Mouse (Mus musculus) CH12.LX (cell line): ENCODE data around the gene Sbds. TPM values are rescaled to one million over a fixed set of nuclear protein-coding genes. Genes with fewer than 3 reads are reported as not detected.

Experiments used
- DNase-seq: peaks from one replicate; pipeline ENCODE4 v3.0.0-alpha.2; 2013; ENCODE audit errors: extremely low read depth
- H3K27ac ChIP-seq: 2 replicates; pipeline ENCODE4 v1.5.1; 2012; ENCODE audit warnings: low read depth, mild to moderate bottlenecking, control low read depth, moderate library complexity; ENCODE audit not compliant: insufficient read depth
- H3K27me3 ChIP-seq: replicated peaks from 2 replicates; pipeline ENCODE3; 2012; ENCODE audit warnings: inconsistent platforms
- H3K36me3 ChIP-seq, 2 experiments: replicated peaks in 1 of 2; 2 replicates each; pipeline versions ENCODE3 to v1.6.1; 2012; ENCODE audit warnings: inconsistent platforms in 1 of 2, low read length in 1 of 2, mild to moderate bottlenecking in 1 of 2, mixed read lengths in 1 of 2, moderate library complexity in 1 of 2; ENCODE audit not compliant: control insufficient read depth in 1 of 2, insufficient read depth in 1 of 2
- H3K4me1 ChIP-seq, 2 experiments: 2 replicates each; pipeline ENCODE4 v1.6.1; 2012; ENCODE audit warnings: inconsistent platforms in 1 of 2, moderate library complexity in 1 of 2; ENCODE audit not compliant: insufficient read depth in 2 of 2, control insufficient read depth in 1 of 2
- H3K4me2 ChIP-seq: 2 replicates; pipeline ENCODE4 v1.6.1; 2012; ENCODE audit warnings: low read depth, mild to moderate bottlenecking, control low read depth; ENCODE audit not compliant: poor library complexity, insufficient read depth, severe bottlenecking
- H3K4me3 ChIP-seq, 3 experiments: fragments of 150-350 bp in 1 of 3; sonication (generic) in 1 of 3; replicated peaks in 1 of 3; 2 replicates each; pipeline versions ENCODE3 to v1.5.1; 2011 to 2012; ENCODE audit warnings: low read depth in 2 of 3, low read length in 2 of 3, mild to moderate bottlenecking in 2 of 3, moderate library complexity in 2 of 3, control low read depth in 1 of 3, improper control_type of control experiment in 1 of 3, inconsistent platforms in 1 of 3, mixed read lengths in 1 of 3; ENCODE audit not compliant: poor library complexity in 1 of 3
- H3K79me2 ChIP-seq: replicated peaks from 2 replicates; pipeline ENCODE4 v1.6.1; 2012; ENCODE audit warnings: mild to moderate bottlenecking, moderate library complexity; ENCODE audit not compliant: control insufficient read depth, poor library complexity, insufficient read depth, severe bottlenecking; ENCODE audit errors: extremely low read depth
- H3K9ac ChIP-seq: 2 replicates; pipeline ENCODE4 v1.6.1; 2012; ENCODE audit warnings: low read depth, mild to moderate bottlenecking, control low read depth, moderate library complexity; ENCODE audit not compliant: insufficient read depth
- H3K9me3 ChIP-seq: replicated peaks from 2 replicates; pipeline ENCODE3; 2012; ENCODE audit warnings: low read length, inconsistent platforms, mixed read lengths
- CHD2 ChIP-seq: IDR thresholded peaks from 2 replicates; pipeline ENCODE4 v1.6.1; 2011; ENCODE audit warnings: low read length, improper control_type of control experiment
- E2F4 ChIP-seq: IDR thresholded peaks from 2 replicates; pipeline ENCODE4 v1.6.1; 2011; ENCODE audit warnings: low read depth, low read length, improper control_type of control experiment; ENCODE audit not compliant: insufficient replicate concordance
- ETS1 ChIP-seq: conservative IDR thresholded peaks from 2 replicates; pipeline ENCODE4 v1.6.1; 2012; ENCODE audit warnings: low read depth, mild to moderate bottlenecking, inconsistent platforms, low read length, improper control_type of control experiment, moderate library complexity
- GABPA ChIP-seq: IDR thresholded peaks from 2 replicates; pipeline ENCODE4 v1.6.1; 2012; ENCODE audit warnings: low read depth, low read length, improper control_type of control experiment, inconsistent platforms; ENCODE audit not compliant: insufficient replicate concordance
- IRF4 ChIP-seq: IDR thresholded peaks from 2 replicates; pipeline ENCODE4 v1.6.1; 2014; ENCODE audit warnings: low read depth, mild to moderate bottlenecking, inconsistent platforms, low read length, improper control_type of control experiment
- JUN ChIP-seq: IDR thresholded peaks from 2 replicates; pipeline ENCODE4 v1.6.1; 2011; ENCODE audit warnings: low read depth, mild to moderate bottlenecking, low read length, improper control_type of control experiment, moderate library complexity; ENCODE audit not compliant: insufficient read depth
- JUND ChIP-seq: conservative IDR thresholded peaks from 2 replicates; pipeline ENCODE4 v1.6.1; 2011; ENCODE audit warnings: low read depth, low read length, improper control_type of control experiment
- MAFK ChIP-seq: IDR thresholded peaks from 2 replicates; pipeline ENCODE4 v1.6.1; 2011; ENCODE audit warnings: low read length, improper control_type of control experiment; ENCODE audit not compliant: insufficient replicate concordance
- MAX ChIP-seq: IDR thresholded peaks from 2 replicates; pipeline ENCODE4 v1.6.1; 2011; ENCODE audit warnings: low read length, improper control_type of control experiment
- MAZ ChIP-seq: IDR thresholded peaks from 2 replicates; pipeline ENCODE4 v1.6.1; 2012; ENCODE audit warnings: low read depth, mild to moderate bottlenecking, inconsistent platforms, low read length, improper control_type of control experiment, moderate library complexity
- MEF2A ChIP-seq: IDR thresholded peaks from 2 replicates; pipeline ENCODE4 v1.6.1; 2014; ENCODE audit warnings: low read depth, mild to moderate bottlenecking, inconsistent platforms, low read length, improper control_type of control experiment, borderline replicate concordance
- MXI1 ChIP-seq: IDR thresholded peaks from 2 replicates; pipeline ENCODE4 v1.6.1; 2011; ENCODE audit warnings: mild to moderate bottlenecking, low read depth, low read length, improper control_type of control experiment
- MYC ChIP-seq: IDR thresholded peaks from 2 replicates; pipeline ENCODE4 v1.6.1; 2011; ENCODE audit warnings: low read depth, mild to moderate bottlenecking, improper control_type of control experiment, low read length
- NRF1 ChIP-seq: IDR thresholded peaks from 2 replicates; pipeline ENCODE4 v1.6.1; 2014; ENCODE audit warnings: low read depth, mild to moderate bottlenecking, inconsistent platforms, low read length, improper control_type of control experiment, moderate library complexity
- PAX5 ChIP-seq: IDR thresholded peaks from 2 replicates; pipeline ENCODE4 v1.6.1; 2012; ENCODE audit warnings: low read length, inconsistent platforms, mixed read lengths
- POLR2A ChIP-seq: IDR thresholded peaks from 2 replicates; pipeline ENCODE4 v1.6.1; 2011; ENCODE audit warnings: low read depth, mild to moderate bottlenecking, improper control_type of control experiment, low read length
- RAD21 ChIP-seq: IDR thresholded peaks from 2 replicates; pipeline ENCODE4 v1.6.1; 2011; ENCODE audit warnings: low read depth, mild to moderate bottlenecking, low read length, improper control_type of control experiment, moderate library complexity
- RCOR1 ChIP-seq: conservative IDR thresholded peaks from 2 replicates; pipeline ENCODE4 v1.6.1; 2012; ENCODE audit warnings: low read depth, mild to moderate bottlenecking, inconsistent platforms, low read length, improper control_type of control experiment
- SIN3A ChIP-seq: IDR thresholded peaks from 2 replicates; pipeline ENCODE4 v1.6.1; 2012; ENCODE audit warnings: low read length, improper control_type of control experiment, inconsistent platforms
- SMC3 ChIP-seq: IDR thresholded peaks from 2 replicates; pipeline ENCODE4 v1.6.1; 2011; ENCODE audit warnings: low read depth, low read length, improper control_type of control experiment
- TBP ChIP-seq: conservative IDR thresholded peaks from 2 replicates; pipeline ENCODE4 v1.6.1; 2011; ENCODE audit warnings: low read depth, low read length, improper control_type of control experiment
- TCF12 ChIP-seq: IDR thresholded peaks from 2 replicates; pipeline ENCODE4 v1.6.1; 2014; ENCODE audit warnings: low read depth, mild to moderate bottlenecking, inconsistent platforms, low read length, improper control_type of control experiment
- UBTF ChIP-seq: IDR thresholded peaks from 2 replicates; pipeline ENCODE4 v1.6.1; 2012; ENCODE audit warnings: low read depth, mild to moderate bottlenecking, inconsistent platforms, low read length, improper control_type of control experiment, moderate library complexity
- ZC3H11A ChIP-seq: IDR thresholded peaks from 2 replicates; pipeline ENCODE4 v1.6.1; 2012; ENCODE audit warnings: low read depth, mild to moderate bottlenecking, inconsistent platforms, low read length, improper control_type of control experiment
- ZKSCAN1 ChIP-seq: IDR thresholded peaks from 2 replicates; pipeline ENCODE4 v1.6.1; 2012; ENCODE audit warnings: low read depth, inconsistent platforms, low read length, improper control_type of control experiment, borderline replicate concordance
- ZMIZ1 ChIP-seq: IDR thresholded peaks from 2 replicates; pipeline ENCODE4 v1.6.1; 2012; ENCODE audit warnings: low read depth, mild to moderate bottlenecking, inconsistent platforms, low read length, improper control_type of control experiment
- ZNF384 ChIP-seq: IDR thresholded peaks from 2 replicates; pipeline ENCODE4 v1.6.1; 2012; ENCODE audit warnings: low read depth, low read length, improper control_type of control experiment, inconsistent platforms
- dilution Hi-C: fragments of 300-500 bp; cut with MboI; formaldehyde crosslinking; loops from 2 replicates; pipeline ENCODE4 v1.14.3; 2020; ENCODE audit warnings: low sequenced_read_pairs; ENCODE audit not compliant: extremely low pct_unique_long_range_greater_than_20kb, extremely low pct_ligation_motif_present
- in situ Hi-C: fragments of 300-500 bp; cut with MboI; formaldehyde crosslinking; loops from 3 replicates; pipeline ENCODE4 v1.14.3; 2019; ENCODE audit warnings: low sequenced_read_pairs, low pct_ligation_motif_present, low pct_unique_long_range_greater_than_20kb, mixed read lengths
- polyA plus RNA-seq: library from polyadenylated mRNA; unstranded; fragments of >175 nt; gene quantifications from 2 replicates; pipeline ENCODE4 v1.2.1, GENCODE M21; 2012; ENCODE audit warnings: low read depth; ENCODE audit not compliant: insufficient read length
- total RNA-seq, 2 experiments: library from RNA; depleted of rRNA; stranded (reverse); fragments of 300-350 nt in 1 of 2; fragments of >200 nt in 1 of 2; gene quantifications; 2 replicates each; pipeline ENCODE4 v1.2.3; 2012 to 2014

Gene Sbds
- total and polyA plus RNA-seq, 3 experiments: 37.0 to 81.2 (median 43.9) TPM

- in situ Hi-C loops: no loop called here
- Histone ChIP-seq H3K27ac (no peak overlapping the region), H3K27me3 (no peaks in the 10 kb centered on the region), H3K9ac (no peak overlapping the region), H3K9me3 (no peaks in the 10 kb centered on the region), H3K36me3 (peaks cover 48 to 83% of the 10 kb centered on the region in 2 experiments), H3K4me3 (no peak overlapping the region), H3K4me2 (no peak overlapping the region), H3K79me2 (peaks cover 93% of the 10 kb centered on the region), H3K4me1 (peaks cover 6 to 30% of the 10 kb centered on the region in 2 experiments)
- no peak for DNase-seq
- dilution Hi-C loops: no loop called here
- TF ChIP-seq JUN (no peak), ETS1 (no peak), PAX5 (no peak), IRF4 (no peak), SIN3A (no peak), ZKSCAN1 (no peak), UBTF (no peak), RCOR1 (no peak), JUND (no peak), ZNF384 (no peak), TBP (no peak), GABPA (no peak), ZC3H11A (no peak)
Observed at GRCm38 (mm10) chr5:130228120-130228519, 27.2 kb downstream of the Sbds start.

DNA sequence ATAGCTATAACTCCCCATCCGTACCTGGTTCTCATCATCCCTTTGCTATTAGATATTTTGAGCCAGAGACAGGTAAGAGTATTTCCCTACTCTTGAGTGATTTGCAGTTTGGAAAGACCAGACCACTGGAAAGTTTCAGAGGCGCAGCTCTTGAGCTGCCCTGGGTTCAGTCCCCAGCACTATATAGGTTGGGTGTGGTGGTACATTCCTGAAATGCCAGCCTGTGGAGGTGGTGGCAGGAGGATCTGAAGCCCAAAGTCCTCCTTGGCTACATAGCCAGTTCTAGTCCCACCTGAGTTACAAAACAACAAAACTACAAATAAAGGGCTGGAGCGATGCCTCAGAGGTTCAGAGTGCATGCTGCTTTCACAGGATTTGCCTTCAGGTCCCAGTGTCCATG, 28.5 kb downstream of the Sbds start:
- peaks cover 94% of the 10 kb centered on the region for H3K79me2 ChIP-seq
- DNase-seq: no peak
- H3K9ac ChIP-seq: no peak overlapping the region
- no peaks in the 10 kb centered on the region for H3K27me3 ChIP-seq
- in situ Hi-C loops (no loop called here), dilution Hi-C loops (no loop called here)
- H3K4me1 ChIP-seq: peaks cover 6 to 30% of the 10 kb centered on the region in 2 experiments
- no peak overlapping the region for H3K4me3 ChIP-seq
- H3K9me3 ChIP-seq: no peaks in the 10 kb centered on the region
- peaks cover 35 to 70% of the 10 kb centered on the region in 2 experiments for H3K36me3 ChIP-seq
- TF ChIP-seq MAFK (no peak), RCOR1 (no peak), JUN (no peak), SIN3A (no peak), MAZ (no peak), POLR2A (no peak), RAD21 (no peak), E2F4 (no peak), MAX (no peak), SMC3 (no peak), TCF12 (no peak), MEF2A (no peak), NRF1 (no peak), ETS1 (no peak), GABPA (no peak), ZMIZ1 (no peak), CHD2 (no peak), MYC (no peak), MXI1 (no peak), PAX5 (no peak)
- H3K4me2 ChIP-seq: no peak overlapping the region
- no peak overlapping the region for H3K27ac ChIP-seq
